Mouse (Mus musculus) ovary, postnatal 10 days (tissue): ENCODE measurements at regions not wholly inside any gene's neighbourhood (a gene's known extent, or its start where the extent isn't known, plus 50 kb on each side); places are given as distances from the start of the nearest gene placed in this dataset.

Source experiments
- DNase-seq: peaks from one replicate; pipeline ENCODE4 v3.0.0; 2022; ENCODE audit warnings: low spot score

DNA sequence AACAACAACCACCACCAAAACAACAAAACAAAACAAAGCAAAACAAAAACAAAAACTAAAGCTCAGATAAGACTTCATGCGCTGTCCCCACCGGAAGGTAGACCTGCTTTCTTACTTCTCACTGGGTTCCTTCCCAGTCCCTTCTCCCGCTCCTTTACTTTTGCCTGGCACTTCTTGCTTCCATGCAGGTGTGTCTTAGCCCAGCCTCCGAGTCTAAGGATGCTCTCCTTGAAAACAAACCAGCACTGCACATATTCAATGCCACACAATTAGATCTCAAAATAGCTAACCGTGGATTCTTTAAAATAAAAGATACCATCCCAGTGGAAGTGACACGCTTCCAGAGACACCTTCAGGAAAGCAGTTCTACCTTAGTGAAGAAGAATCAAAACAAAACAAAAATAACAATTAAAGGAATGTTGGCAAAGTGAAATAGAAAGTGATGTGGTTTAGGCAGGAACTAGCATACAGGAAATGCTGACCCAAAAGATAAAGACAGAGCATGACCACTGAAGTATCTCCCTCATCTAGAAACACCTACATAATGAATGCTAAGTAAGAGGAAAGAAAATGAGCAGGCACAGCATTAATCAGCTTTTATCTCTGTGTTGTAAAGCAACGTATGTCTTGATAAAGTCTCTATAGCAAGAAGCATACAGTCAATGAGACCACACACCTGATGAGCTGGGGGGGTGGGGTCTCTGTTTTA lies 358.5 kb upstream of the Id2 start:
- no peak for DNase-seq

DNA sequence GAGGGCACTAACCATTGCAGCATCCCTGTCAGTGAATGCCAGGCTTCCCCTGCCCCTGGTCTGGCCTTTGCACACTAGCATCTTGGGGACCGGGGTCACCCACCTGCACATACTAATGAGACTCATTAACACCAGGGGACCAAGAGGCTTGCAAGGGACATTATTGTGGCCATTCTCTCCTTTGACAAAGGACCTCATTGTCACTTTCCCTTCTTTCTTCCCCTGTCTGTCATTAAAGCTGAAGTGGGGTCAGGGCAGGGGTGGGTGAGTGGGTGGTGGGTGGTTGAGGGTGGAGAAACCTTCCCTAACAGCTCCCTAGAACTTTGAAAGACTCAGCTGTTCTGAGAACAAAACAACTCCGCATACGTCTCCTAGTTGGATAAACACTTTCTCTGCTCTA lies 356.4 kb upstream of the Id2 start:
- DNase-seq, result no peak

DNA sequence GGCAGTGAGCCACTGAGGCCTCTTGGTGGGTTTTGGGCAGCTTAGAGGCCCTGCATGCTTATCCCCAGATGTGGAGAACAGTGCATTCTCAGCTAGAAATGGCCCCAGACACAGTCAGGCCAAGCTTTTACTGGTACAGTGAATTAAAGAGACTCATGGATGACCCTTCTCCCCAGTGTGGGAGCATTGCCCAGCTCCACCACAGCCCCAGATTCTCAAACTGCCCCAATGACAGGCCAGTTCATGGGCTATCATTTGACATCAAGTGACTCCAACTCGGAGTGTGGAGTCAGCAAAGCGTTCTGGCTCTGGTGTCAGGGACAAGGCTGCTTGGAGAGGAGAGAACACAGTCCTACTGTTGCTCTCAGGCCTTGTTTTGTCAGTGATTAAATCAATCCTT lies 354.2 kb upstream of the Id2 start:
- no peak for DNase-seq

DNA sequence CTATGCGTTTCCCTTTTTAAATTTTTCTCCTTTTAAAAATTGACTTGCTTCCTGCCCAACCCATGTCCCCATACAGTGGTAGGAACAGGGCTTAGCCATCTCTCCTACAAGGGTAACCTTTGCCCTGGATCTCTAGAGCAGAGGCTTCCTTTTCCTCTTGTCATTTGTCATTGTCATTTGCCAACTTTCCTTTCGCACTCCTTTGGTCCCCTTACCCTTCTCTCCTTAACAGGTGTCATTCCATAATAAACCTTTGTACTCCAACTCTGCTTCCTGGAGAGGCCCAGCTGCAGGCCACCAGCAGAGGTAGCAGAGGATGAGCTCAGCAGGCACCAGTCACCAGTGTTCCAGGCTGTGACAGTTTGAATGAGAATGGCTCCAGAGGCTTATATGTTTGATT lies 347.4 kb upstream of the Id2 start:
- no peak for DNase-seq

DNA sequence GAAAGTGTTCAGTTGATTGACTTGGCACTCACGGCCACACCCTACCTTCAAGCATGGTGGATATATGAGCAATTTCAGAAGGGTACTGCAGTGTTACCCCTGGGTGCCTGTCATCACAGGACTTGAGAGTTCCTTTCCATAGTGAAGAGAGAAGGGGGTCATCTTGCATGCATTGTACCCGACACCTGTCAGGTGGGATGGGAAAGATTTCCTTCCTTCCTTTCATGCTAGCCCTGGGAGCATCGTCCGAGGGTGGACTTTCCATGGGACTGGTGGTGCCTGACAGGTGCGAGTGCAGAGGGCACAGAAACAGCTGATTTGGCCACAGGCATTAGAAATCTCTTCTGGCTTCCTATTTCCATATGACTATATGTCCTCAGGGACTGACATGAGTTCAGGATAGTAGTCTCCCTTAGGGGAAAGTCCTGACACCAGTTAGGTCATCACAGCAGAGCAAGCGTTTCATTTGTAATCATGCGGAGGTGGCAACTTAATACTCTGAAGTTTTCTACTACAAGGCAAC lies 342.1 kb upstream of the Id2 start:
- no peak for DNase-seq

DNA sequence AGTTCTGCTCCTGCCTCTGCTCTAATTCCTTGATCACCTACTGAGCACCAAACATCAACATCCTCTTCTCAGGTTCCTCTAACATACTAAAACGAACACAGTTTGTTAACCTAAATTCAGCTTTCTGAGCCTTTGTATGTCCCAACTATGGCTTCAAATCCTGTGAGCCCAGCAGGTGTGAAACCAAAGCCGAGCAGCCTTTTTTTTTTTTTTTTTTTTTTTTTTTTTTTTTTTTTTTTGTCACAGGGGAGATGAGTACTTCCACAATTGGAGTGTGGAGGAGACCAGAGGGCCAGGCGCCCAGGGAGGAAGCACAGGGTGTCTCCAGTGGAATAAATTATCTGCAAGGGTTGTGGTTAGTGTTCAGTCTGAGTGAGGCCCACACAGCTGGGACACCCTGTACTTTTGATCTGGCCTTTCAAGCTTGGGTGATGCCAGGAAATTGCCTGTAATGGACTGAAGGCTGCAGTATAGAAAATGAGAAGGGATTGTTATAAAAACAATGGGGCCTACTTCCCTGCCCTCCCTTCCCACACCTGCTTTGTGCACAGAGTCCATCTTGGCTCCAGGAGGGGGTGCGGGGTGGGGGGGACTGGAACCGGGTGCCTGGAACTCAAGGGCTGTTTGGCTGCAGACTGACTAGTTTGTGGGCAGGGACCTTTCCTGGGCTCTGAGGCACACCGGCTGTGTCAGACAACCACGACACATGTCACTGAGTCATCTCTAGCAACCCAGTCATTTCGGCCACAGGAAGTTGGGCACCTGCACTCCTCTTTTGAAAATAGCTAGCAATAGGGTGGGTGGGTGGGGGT lies 341.5 kb upstream of the Id2 start:
- DNase-seq, result no peak

DNA sequence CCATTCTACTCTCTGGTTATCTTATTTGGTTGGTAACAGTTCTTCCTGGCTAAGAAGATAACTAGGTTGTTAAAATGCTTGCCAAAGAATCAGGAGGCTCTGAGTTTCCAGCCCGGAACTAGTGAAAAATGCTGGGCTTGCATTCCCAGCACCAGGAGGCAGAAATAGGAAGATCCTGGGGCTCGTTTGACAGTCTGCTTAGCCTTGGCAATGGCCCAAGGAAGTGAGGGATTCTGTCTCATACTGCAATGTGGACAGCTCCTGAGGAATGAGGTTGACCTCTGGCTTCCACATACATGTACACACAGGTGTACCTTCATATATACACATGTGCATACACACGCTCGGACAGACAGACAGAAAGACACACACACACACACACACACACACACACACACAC lies 340.6 kb upstream of the Id2 start:
- DNase-seq, result no peak

DNA sequence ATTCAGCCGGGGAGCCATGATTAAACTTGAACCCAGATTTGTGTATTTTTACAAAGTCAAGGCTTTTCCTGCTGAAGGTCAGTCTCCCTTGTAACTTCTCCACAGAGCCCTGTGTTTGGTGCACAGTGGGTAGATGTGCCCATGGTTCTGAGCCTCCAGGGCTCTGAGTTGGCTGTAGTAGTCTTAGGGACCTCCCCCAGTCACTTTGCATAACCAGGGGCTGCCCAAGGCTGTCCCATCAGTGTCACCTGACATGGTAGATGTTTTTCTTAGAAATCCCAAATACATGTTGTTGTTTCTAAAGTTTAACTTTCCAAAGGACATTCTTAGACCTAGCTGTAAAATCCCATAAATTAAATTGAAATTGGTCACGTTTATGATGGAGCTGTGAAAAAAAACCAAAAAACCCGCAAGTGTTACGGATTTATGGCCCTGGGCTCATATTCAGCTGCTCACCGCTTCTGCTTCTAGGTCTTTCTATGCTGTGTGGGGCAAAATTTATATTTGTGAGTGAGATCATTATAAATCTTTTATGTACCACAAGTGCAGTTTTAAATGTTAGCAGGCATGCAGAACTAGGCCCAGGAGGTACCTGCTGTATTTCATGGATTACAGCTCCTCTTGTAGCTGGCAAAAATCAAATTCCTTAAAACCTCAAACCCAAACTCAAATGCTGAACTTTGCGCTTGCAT lies 339.4 kb upstream of the Id2 start:
- DNase-seq, result no peak

DNA sequence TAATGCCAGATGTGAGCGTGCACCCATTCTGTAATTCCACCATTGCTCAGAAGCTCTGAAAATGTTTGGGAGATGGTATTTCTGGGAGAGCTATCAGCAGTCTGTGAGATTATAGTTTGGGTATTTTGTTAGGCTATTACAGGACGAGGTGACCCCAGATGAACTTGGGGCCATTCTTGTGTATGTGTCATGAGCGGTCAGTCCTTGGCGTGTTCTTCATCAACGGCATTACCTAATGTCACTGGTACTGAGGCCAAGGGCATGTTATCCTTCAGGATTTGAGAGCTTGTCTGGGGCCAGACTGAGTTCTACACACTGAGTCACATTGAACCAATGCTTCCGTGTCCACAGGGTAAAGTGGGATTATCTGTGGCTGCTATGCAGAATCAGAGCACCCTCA lies 335.9 kb upstream of the Id2 start:
- no peak for DNase-seq

DNA sequence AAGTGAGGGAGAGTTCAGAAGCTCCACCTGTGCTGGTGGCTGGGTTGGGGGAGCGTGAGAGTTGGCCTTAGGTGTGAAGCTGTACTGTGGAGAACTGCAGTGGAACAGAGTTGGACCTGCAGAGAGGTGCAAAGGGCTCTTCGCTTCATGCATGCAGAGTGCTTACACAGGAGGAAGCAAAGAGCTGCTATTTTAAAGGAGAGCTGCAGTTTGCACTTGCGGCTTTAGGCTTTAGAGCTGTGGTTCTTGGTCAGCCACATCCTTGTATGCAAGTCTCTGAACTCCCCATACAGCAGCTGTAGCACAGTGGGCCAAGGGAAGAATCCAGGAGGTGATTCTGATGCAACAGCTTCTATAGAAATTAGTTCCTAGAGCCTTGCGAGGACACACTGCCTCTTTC lies 334.0 kb upstream of the Id2 start:
- DNase-seq, result no peak

DNA sequence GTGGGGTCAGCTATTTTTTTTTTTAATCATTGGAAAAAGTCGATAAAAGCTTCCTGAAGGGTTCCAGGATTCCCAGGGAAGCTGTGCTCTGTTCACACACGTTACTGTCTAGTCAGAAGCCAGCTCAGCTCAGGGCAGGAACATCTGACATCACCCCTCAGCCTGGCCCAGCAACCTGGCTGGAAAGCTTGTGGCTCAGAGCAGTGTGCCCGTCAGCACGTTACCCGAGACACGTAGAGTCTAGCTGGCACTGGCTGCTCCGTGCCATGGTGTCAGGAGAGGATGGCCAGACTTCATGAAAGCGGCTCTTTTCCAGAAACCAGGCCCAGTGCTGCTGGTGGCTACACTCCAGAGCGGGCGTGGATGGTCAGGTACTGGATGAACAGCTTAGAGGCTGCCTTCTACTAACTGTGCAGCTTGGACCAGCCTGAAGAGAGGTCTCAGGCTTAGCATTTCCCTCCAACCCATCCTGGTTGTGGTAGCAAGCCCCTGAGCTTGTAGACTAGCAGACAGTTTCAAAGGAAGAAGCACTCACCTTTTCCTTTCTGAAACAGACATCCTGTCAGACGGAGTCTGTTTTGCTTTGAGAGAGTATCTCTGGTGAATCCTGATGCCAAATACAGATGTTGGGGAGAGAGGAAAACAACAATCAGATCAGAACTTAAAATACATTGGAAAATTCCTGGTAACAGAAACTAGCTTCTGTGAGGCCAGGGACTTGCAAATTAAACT lies 331.1 kb upstream of the Id2 start:
- no peak for DNase-seq

DNA sequence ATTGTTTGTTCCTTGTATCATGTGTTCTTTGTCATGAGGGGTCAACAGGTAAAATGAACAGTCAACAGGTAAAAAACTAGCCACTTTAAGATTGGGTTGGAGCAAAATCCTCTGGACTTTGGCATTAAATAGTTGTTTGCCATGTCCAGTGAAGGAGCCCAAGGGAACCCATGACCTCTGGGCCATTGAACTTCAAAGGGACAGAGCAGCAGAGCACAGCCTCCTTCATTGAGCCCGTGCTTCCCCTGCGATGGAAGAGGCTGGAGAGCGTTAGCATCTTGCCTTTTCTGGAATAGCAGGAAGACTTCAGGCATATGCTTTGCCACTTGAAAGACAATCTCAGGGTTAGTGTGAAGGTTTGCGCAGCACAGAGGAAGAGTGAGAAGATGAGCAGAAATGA lies 320.4 kb upstream of the Id2 start:
- no peak for DNase-seq

DNA sequence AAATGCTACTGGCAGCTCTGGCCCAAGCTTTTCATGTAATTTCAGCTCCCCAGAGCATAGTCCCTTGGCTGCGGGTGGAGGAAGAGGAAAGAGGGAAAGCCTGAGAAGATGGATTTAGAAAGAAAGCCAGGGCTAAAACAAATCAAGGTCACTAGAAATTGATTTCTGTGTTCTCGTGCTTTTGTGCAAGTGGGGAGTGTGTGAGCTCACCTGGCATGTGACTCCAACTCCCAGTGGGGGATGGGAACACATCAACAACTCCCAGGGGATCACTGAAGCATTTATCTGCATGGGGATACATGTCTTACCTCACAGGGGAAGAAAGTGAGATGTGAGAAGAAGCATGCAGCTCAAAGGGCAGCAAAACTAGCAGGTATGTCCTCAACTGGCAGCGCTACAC lies 319.6 kb upstream of the Id2 start:
- no peak for DNase-seq

DNA sequence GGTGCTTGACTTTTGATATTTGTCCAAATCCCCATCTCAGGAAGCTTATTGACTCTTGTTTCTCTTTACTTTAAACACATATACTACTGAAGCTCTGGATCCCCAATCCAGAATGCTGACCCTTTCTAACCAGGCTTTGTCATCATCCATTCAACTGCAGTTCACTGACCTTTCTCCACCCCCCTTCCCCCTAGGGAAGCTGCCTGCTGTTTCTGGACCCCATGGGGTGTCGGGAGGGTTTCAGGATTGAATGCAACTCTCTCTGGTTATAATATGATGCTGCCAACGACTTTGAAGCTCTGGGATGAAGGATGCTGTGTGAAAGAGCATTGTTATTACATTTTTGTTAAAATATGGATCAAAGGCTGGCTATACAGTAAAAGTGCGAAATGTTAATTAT lies 318.7 kb upstream of the Id2 start:
- DNase-seq, result no peak

DNA sequence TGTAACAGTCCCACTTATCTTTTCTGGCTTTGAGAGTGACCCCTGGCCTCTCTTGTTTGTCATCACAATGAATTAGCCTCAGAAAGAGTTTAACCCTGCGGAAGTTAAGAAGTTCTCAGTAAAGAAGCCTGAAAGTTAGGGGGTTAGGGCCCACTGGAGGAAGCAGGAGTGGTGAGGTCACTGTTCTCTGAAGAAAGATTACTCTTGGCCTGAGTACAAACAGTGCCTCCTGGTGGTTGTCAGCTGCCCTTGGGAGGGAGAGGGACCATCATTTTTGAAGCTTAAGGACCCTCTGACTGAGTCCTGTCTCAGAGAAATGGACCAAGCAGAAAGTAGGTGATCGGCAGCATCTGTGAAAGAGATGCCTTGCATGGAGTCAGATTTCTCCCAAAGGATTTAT lies 318.3 kb upstream of the Id2 start:
- no peak for DNase-seq

DNA sequence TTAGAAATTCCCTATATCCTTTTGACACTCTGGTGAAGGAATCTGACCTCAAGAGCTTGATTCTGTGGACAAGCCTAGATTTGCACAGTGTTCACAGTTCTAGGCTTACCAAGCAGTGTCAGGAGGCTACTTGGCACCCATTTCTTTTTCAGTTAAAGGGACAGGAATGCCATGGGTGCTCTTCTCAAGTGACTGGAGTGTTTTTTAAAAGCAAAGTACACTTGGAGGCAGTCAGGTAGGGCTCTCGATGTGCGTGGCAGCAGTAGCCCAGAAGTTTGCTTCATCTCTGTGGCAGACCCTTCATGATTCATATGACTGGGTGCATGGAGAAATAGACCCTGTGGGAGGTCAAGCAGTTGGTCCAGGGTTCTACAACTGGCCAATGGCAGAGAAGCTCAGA lies 310.4 kb upstream of the Id2 start:
- DNase-seq, result no peak

DNA sequence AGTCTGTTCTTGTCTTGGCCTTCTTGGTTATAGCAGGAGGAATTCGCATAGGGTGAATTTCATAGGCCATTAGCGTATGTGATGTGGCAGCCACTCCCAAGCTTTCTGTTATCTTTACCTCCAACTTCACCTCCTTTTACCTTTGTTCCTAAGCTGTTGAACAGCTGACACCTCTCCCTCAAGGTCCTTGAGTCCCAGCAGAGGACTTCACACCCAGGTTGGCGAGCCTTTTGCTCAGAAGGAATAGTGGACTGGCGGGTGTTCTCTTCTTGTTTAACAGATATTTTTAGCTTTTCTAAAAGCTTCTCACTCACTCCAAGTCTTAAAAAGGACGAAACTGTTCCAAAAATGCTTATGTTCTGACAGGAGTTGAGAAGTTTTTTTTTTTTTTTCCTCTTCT lies 303.4 kb upstream of the Id2 start:
- DNase-seq, result no peak

DNA sequence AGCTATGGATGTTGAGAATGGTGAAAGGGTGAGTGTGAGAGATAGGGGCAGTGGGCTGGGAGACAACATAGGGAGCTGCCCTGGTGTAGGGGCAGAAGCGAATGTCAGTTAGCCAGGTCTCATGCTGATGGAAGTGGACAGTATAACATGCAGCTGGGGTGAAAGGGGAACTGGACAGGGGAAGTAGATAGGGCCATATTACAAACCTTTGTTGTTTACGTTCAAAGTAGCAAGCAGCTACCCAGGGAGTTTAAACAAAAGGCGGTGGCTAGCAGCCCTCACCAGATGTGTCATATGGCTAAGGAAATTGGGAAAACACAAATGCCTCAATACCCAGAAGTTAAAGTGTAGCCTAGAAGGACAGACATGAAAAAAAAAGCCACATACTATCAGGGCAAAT lies 301.8 kb upstream of the Id2 start:
- no peak for DNase-seq

DNA sequence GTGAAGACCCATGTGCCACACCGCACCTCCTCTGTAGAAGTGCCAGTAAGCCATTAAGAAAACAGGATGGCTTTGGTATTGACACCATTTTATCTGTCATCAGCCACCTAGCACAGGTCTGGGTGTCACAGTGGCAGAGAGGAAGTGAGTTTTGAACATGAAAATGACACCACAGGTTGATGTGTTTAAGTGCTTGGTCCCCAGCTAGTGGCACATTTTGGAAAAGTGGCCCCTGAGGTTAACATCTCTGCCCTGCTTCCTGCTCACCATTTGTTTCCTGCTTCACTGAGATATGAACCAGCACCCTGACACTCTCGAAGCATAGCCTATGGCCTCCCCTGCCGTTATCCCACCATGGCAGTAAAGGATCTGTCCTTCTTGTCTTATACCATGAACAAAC lies 297.4 kb upstream of the Id2 start:
- DNase-seq, result no peak

DNA sequence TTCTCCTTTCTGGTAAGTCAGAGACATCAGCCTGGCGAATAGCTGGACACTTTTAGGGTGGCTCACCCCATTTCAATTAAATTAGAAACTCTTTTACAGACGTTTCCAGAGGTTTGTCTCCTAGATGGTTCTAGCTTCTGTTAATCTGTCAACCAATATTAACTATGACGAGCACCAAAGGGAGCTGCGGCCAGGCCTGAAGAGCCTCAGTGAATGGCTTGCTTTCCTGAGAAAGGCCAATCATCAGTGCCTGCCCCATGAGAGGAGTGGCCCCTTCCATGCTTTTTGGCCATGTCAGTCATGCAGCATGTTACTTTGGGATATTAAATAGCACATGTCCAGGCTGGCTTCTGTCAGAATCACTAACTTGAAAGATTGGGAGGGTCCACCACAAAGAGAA lies 296.6 kb upstream of the Id2 start:
- no peak for DNase-seq

DNA sequence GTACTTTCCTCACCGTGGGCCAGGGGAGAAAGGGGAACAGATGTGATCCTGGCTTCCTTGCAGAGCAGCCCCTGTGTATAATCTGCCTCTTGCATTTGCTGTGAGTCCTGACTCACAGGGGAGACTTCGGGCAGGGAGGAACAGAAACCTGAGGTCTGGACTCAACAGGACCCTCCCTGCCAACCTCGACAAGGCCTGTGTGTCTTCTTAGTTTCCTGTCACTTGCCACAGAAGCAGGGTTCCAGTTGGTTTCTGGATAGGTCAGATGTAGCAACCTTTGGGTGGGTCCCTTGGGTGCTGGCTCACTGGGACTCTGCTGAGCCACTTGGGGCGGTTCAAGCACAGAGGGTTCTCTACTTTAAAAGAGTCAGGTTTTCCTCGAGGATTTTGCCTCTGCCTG lies 292.3 kb upstream of the Id2 start:
- no peak for DNase-seq

DNA sequence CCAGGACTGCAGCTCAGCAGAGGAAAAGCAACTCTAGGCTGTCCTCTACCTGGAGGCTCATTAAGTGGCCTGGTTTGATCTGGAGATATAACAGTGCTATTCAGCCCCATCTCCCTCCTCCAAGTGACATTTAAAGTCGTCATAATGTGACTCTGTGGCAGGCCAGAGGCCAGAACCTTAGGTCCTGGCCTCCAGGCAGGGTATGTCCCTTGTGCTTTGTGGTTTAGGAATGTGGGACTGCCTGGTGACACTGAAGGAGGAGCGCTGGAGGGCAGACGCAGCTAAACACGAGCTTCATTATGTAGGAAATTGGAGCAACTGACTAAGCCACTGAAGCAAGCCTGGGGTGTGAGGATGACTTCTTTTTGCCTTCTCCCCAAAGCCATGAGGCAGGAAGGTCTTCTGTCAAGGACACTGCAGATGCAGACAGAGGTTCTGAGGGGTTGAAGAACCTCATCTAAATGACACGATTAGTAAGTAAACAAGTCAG lies 290.9 kb upstream of the Id2 start:
- DNase-seq, result no peak
